Mouse (Mus musculus) c-Kit-positive CD71-positive TER-119-positive erythroid progenitor cells, embryonic 14.5 days (primary cell): ENCODE data around the gene Tns1.

Experiments used
- DNase-seq: peaks from one replicate; pipeline ENCODE4 v3.0.0-alpha.2; 2013; ENCODE audit warnings: low spot score

Gene Tns1

GRCm38 (mm10) chr1:74032966-74033365 is 91.3 kb downstream of the Tns1 start:
- DNase-seq = no peak

- no peak for DNase-seq
Observed at GRCm38 (mm10) chr1:74031771-74032609, 92.3 kb downstream of the Tns1 start.

GRCm38 (mm10) chr1:74030901-74031360 is 93.3 kb downstream of the Tns1 start:
- no peak for DNase-seq

- DNase-seq = no peak
Observed at GRCm38 (mm10) chr1:74030285-74030684, 94.0 kb downstream of the Tns1 start.

- no peak for DNase-seq
Observed at GRCm38 (mm10) chr1:74029669-74030068, 94.6 kb downstream of the Tns1 start.

- no peak for DNase-seq
Observed at GRCm38 (mm10) chr1:74028881-74029266, 95.4 kb downstream of the Tns1 start.

- no peak for DNase-seq
Observed at GRCm38 (mm10) chr1:74028118-74028880, 96.0 kb downstream of the Tns1 start.

- DNase-seq = no peak
Observed at GRCm38 (mm10) chr1:74027559-74028091, 96.6 kb downstream of the Tns1 start.

GRCm38 (mm10) chr1:74026703-74027195 is 97.5 kb downstream of the Tns1 start:
- DNase-seq = no peak

- no peak for DNase-seq
Observed at GRCm38 (mm10) chr1:74025651-74026226, 98.5 kb downstream of the Tns1 start.

- DNase-seq = no peak
Observed at GRCm38 (mm10) chr1:74025227-74025626, 99.0 kb downstream of the Tns1 start.

- DNase-seq = no peak
Observed at GRCm38 (mm10) chr1:74024452-74025190, 99.6 kb downstream of the Tns1 start.

GRCm38 (mm10) chr1:74022998-74023397 is 101.3 kb downstream of the Tns1 start:
- no peak for DNase-seq

- no peak for DNase-seq
Observed at GRCm38 (mm10) chr1:74022536-74022935, 101.7 kb downstream of the Tns1 start.

- no peak for DNase-seq
Observed at GRCm38 (mm10) chr1:74020235-74020634, 104.0 kb downstream of the Tns1 start.

- DNase-seq = no peak
Observed at GRCm38 (mm10) chr1:74017399-74018172, 106.7 kb downstream of the Tns1 start.

GRCm38 (mm10) chr1:74016618-74017017 is 107.6 kb downstream of the Tns1 start:
- DNase-seq = no peak

GRCm38 (mm10) chr1:74015513-74016234 is 108.6 kb downstream of the Tns1 start:
- no peak for DNase-seq

- DNase-seq = no peak
Observed at GRCm38 (mm10) chr1:74014538-74015327, 109.5 kb downstream of the Tns1 start.
